ENCODE assay signal across 8 mouse cellular contexts in the genomic region with DNA sequence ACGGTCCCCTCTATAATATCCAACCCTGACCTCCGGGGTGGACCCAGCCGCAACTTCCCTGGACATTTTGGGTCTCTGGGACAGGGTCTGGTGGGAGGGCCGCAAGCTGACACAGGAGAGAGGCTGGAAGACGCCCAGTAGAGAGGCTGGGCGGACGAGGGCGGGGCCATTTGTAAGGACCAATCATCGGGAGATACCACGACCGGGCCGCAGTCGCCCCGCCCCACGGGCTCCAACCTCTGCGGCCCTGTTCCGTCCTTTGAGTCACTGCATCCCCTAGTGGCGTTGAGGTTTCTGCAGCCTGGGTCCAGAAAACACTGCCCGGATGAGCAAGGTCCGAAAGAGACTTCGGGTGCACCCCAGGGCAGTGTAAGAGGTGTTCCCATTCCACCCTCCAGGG. TPM values are rescaled to one million over a fixed set of nuclear protein-coding genes. Genes with fewer than 3 reads are reported as not detected.
A peak's percentile ranks its signal among the peaks of the same experiment; 100 is the strongest.
DNase-seq lines count a peak whose midpoint lies in the region; ATAC-seq and TF ChIP-seq lines count a peak whose summit lies in the region.

No protein-coding gene starts in this region.

- peak overlapping the region; percentile 68 to 95 for H3K4me3 ChIP-seq in MEL (ENCODE audit: control insufficient read depth in 1 of 2, insufficient read depth in 1 of 2, low read depth in 2 of 2, low read length in 2 of 2)
- H3K4me3 ChIP-seq in heart, embryonic 14.5 days (ENCODE audit: control insufficient read depth in 1 of 2, insufficient read depth in 1 of 2, low read depth in 1 of 2, low read length in 2 of 2), result peak overlapping the region; percentile 55 to 60
- H3K4me3 ChIP-seq in kidney, postnatal 0 days (replicated peaks; ENCODE audit: low read depth, low read length), result peak overlapping the region; percentile 57

- no peak overlapping the region; the same call in 1 of the 2 replicates for H3K27ac ChIP-seq in MEL (ENCODE audit: control insufficient read depth, low read depth, low read length)
- H3K27ac ChIP-seq in heart, embryonic 14.5 days (replicated peaks in 1 of 2; ENCODE audit: control insufficient read depth in 1 of 2, insufficient read depth in 1 of 2, low read depth in 2 of 2, low read length in 2 of 2), result no peak overlapping the region
- H3K27ac ChIP-seq in kidney, postnatal 0 days, result peak overlapping the region; percentile 67

- no peak for TF ChIP-seq POLR2A in MEL (IDR thresholded peaks at IDR 0.05; ENCODE audit: control insufficient read depth in 1 of 2, insufficient read depth in 1 of 2, low read depth in 1 of 2, low read length in 2 of 2, poor library complexity in 1 of 2)
- TF ChIP-seq POLR2A in brain, embryonic 14.5 days (IDR thresholded peaks at IDR 0.05; ENCODE audit: borderline replicate concordance, extremely low read depth, insufficient read depth, insufficient read length, poor library complexity, severe bottlenecking), result no peak

- peak; percentile 67 to 75 (median 74) for TF ChIP-seq CTCF in MEL (IDR thresholded peaks at IDR 0.05 in 2 of 3, conservative IDR thresholded peaks at IDR 0.05 in 1 of 3; ENCODE audit: control insufficient read depth in 1 of 3, insufficient read depth in 1 of 3, low read depth in 2 of 3, low read length in 3 of 3, poor library complexity in 1 of 3, severe bottlenecking in 1 of 3)
- TF ChIP-seq CTCF in brain, embryonic 14.5 days (IDR thresholded peaks at IDR 0.05; ENCODE audit: borderline replicate concordance, extremely low read depth, insufficient read depth, insufficient read length), result peak; percentile 70
- TF ChIP-seq CTCF in kidney, postnatal 0 days (IDR thresholded peaks at IDR 0.05; ENCODE audit: low read depth), result peak; percentile 86

- no peaks in the 10 kb centered on the region for H3K27me3 ChIP-seq in MEL (ENCODE audit: control insufficient read depth in 1 of 2, insufficient read depth in 2 of 2, low read length in 2 of 2)
- H3K27me3 ChIP-seq in heart, embryonic 14.5 days (ENCODE audit: control insufficient read depth, insufficient read depth, low read length), result peaks cover 56% of the 10 kb centered on the region
- H3K27me3 ChIP-seq in kidney, postnatal 0 days (ENCODE audit: insufficient read depth, low read length), result peaks cover 29% of the 10 kb centered on the region

- under 1% methylated on average over 21 of the region's 21 CpGs for WGBS in heart, embryonic 14.5 days
- 0% methylated on average over 21 of the region's 21 CpGs for WGBS in kidney, postnatal 0 days

- no peaks in the 10 kb centered on the region for H3K36me3 ChIP-seq in MEL (ENCODE audit: control insufficient read depth in 1 of 2, insufficient read depth in 2 of 2, low read length in 2 of 2)
- H3K36me3 ChIP-seq in heart, embryonic 14.5 days (ENCODE audit: control insufficient read depth, insufficient read depth, low read length), result no peaks in the 10 kb centered on the region
- no peaks in the 10 kb centered on the region for H3K36me3 ChIP-seq in kidney, postnatal 0 days (ENCODE audit: insufficient read depth, low read length)

- H3K79me2 ChIP-seq in MEL (ENCODE audit: control insufficient read depth, insufficient read depth, low read length, poor library complexity), result no peaks in the 10 kb centered on the region; the same call in 1 of the 2 replicates

- peak; percentile 94 for DNase-seq in MEL (ENCODE audit: low read depth, low spot score)
- peak; percentile 95 for DNase-seq in brain, embryonic 14.5 days (ENCODE audit: low read depth)
- peak; percentile 98 for DNase-seq in kidney, postnatal 0 days (ENCODE audit: low spot score)
- peak; percentile 95 for DNase-seq in lung, postnatal 14 days
- peak; percentile 89 for DNase-seq in ovary, postnatal 36 days (ENCODE audit: low spot score)
- peak; percentile 77 for DNase-seq in urinary bladder, postnatal 10 days (ENCODE audit: low spot score)

- peak overlapping the region; percentile 95 for H3K4me2 ChIP-seq in heart, embryonic 14.5 days (ENCODE audit: low read length)
- H3K4me2 ChIP-seq in kidney, postnatal 0 days (ENCODE audit: low read length), result peak overlapping the region; percentile 91

- H3K9me3 ChIP-seq in MEL (replicated peaks; ENCODE audit: insufficient read depth, low read length), result no peaks in the 10 kb centered on the region
- H3K9me3 ChIP-seq in heart, embryonic 14.5 days (ENCODE audit: control insufficient read depth, low read length), result no peaks in the 10 kb centered on the region
- H3K9me3 ChIP-seq in kidney, postnatal 0 days (replicated peaks; ENCODE audit: low read length), result no peaks in the 10 kb centered on the region

- TF ChIP-seq EP300 in MEL (IDR thresholded peaks at IDR 0.05; ENCODE audit: low read depth in 1 of 2, low read length in 2 of 2), result no peak

- peak; percentile 73; the same call in 1 of the 2 replicates for ATAC-seq in erythroid progenitor cell, adult 5-6 weeks (replicated peaks; ENCODE audit: low FRiP score, poor library complexity, severe bottlenecking)
- peak; percentile 91 for ATAC-seq in heart, embryonic 14.5 days (ENCODE audit: insufficient number of reproducible peaks, insufficient read depth, low FRiP score, low read depth)
- ATAC-seq in kidney, postnatal 0 days (replicated peaks; ENCODE audit: low FRiP score, low read depth), result peak; percentile 95

- peak overlapping the region; percentile 68 for H3K9ac ChIP-seq in MEL (ENCODE audit: control insufficient read depth, low read depth, low read length, poor library complexity, severe bottlenecking)
- no peak overlapping the region for H3K9ac ChIP-seq in heart, embryonic 14.5 days (ENCODE audit: low read length)
- peak overlapping the region; percentile 55 for H3K9ac ChIP-seq in kidney, postnatal 0 days (ENCODE audit: low read depth, low read length)

- no peaks in the 10 kb centered on the region; a peak in 1 of 4 replicates for H3K4me1 ChIP-seq in MEL (ENCODE audit: control insufficient read depth in 1 of 2, insufficient read depth in 2 of 2, low read length in 2 of 2)
- peaks cover 18 to 33% of the 10 kb centered on the region in 2 experiments for H3K4me1 ChIP-seq in heart, embryonic 14.5 days (ENCODE audit: control insufficient read depth in 2 of 2, insufficient read depth in 2 of 2, low read length in 2 of 2)
- peaks cover 4% of the 10 kb centered on the region; the same call in 1 of the 2 replicates for H3K4me1 ChIP-seq in kidney, postnatal 0 days (replicated peaks; ENCODE audit: insufficient read depth, low read length)

- peak; percentile 78 for TF ChIP-seq RAD21 in MEL (IDR thresholded peaks at IDR 0.05; ENCODE audit: low read depth, low read length)

TF ChIP-seq in MEL, 35 proteins besides CTCF, POLR2A, EP300 and RAD21 (continues in another document):
- TF ChIP-seq MYB (IDR thresholded peaks at IDR 0.05; ENCODE audit: low read depth, low read length) (no peak), NELFE (IDR thresholded peaks at IDR 0.05; ENCODE audit: low read depth, low read length) (no peak), MEF2A (IDR thresholded peaks at IDR 0.05; ENCODE audit: extremely low read depth, insufficient replicate concordance, low read depth, low read length, poor library complexity, severe bottlenecking) (no peak), JUND (IDR thresholded peaks at IDR 0.05; ENCODE audit: low read depth, low read length) (no peak), USF1 (IDR thresholded peaks at IDR 0.05; ENCODE audit: low read depth, low read length) (no peak), CHD2 (IDR thresholded peaks at IDR 0.05; ENCODE audit: low read length) (no peak), ZNF384 (IDR thresholded peaks at IDR 0.05; ENCODE audit: low read depth, low read length) (no peak), TCF12 (IDR thresholded peaks at IDR 0.05; ENCODE audit: low read depth, low read length) (no peak), SIN3A (IDR thresholded peaks at IDR 0.05; ENCODE audit: low read length) (peak; percentile 50; the same call in 1 of the 2 replicates), CHD1 (IDR thresholded peaks at IDR 0.05; ENCODE audit: low read depth, low read length) (no peak), E2F4 (IDR thresholded peaks at IDR 0.05; ENCODE audit: borderline replicate concordance, low read depth, low read length) (no peak), UBTF (IDR thresholded peaks at IDR 0.05; ENCODE audit: borderline replicate concordance, insufficient read depth, low read depth, low read length) (no peak), MAZ (IDR thresholded peaks at IDR 0.05; ENCODE audit: low read depth, low read length) (no peak)

RNA-seq across cellular contexts. Expression of a gene that starts 1.6 kb away (rescaled TPM):
- not detected in 2 replicates for total RNA-seq in MEL (2012; rRNA removed)
- polyA plus RNA-seq in MEL (2012; ENCODE audit: insufficient read depth in 1 of 2, insufficient read length in 2 of 2, low read depth in 1 of 2, low replicate concordance in 2 of 2, missing spikeins in 1 of 2), result under 1 TPM in 1 of 2 experiments, not detected in 1; 0.28 TPM
- 1.6 and 2.6 TPM in 2 replicates for polyA plus RNA-seq in brain, embryonic 14.5 days (2012; rRNA removed)
- total RNA-seq in erythroid progenitor cell, adult 5-6 weeks (2015; ENCODE audit: low replicate concordance), result not detected in 2 replicates
- not detected in 2 replicates for total RNA-seq in erythroid progenitor cell, adult 5-6 weeks (2017; ENCODE audit: low replicate concordance)
- polyA plus RNA-seq in heart, embryonic 14.5 days (2014; fragmentation: Nextera tagmentation; extraction: Ambion mirVana), result 0.57 TPM in 1 of 2 replicates, not detected in the other
- 3.3 and 5.0 TPM in 2 replicates for polyA plus RNA-seq in kidney, postnatal 0 days (2015; fragmentation: Nextera tagmentation; extraction: Ambion mirVana)

RNA-seq across cellular contexts. Expression of a gene that starts 9.8 kb away (rescaled TPM):
- total RNA-seq in MEL (2012; rRNA removed), result 0.50 and 1.5 TPM in 2 replicates
- 1 to 10 TPM in 1 of 2 experiments, not detected in 1; 2.4 TPM for polyA plus RNA-seq in MEL (2012; ENCODE audit: insufficient read depth in 1 of 2, insufficient read length in 2 of 2, low read depth in 1 of 2, low replicate concordance in 2 of 2, missing spikeins in 1 of 2)
- 1.0 and 1.3 TPM in 2 replicates for polyA plus RNA-seq in brain, embryonic 14.5 days (2012; rRNA removed)
- total RNA-seq in erythroid progenitor cell, adult 5-6 weeks (2015; ENCODE audit: low replicate concordance), result not detected in 2 replicates
- total RNA-seq in erythroid progenitor cell, adult 5-6 weeks (2017; ENCODE audit: low replicate concordance), result not detected in 2 replicates
- not detected in 2 replicates for polyA plus RNA-seq in heart, embryonic 14.5 days (2014; fragmentation: Nextera tagmentation; extraction: Ambion mirVana)
- polyA plus RNA-seq in kidney, postnatal 0 days (2015; fragmentation: Nextera tagmentation; extraction: Ambion mirVana), result 12.5 and 18.7 TPM in 2 replicates

RNA-seq across cellular contexts. Expression of a gene that starts 10.3 kb away (rescaled TPM):
- 0.12 and 0.46 TPM in 2 replicates for total RNA-seq in MEL (2012; rRNA removed)
- polyA plus RNA-seq in MEL (2012; ENCODE audit: insufficient read depth in 1 of 2, insufficient read length in 2 of 2, low read depth in 1 of 2, low replicate concordance in 2 of 2, missing spikeins in 1 of 2), result 1 to 10 TPM in 1 of 2 experiments, not detected in 1; 2.0 TPM
- 12.4 and 29.4 TPM in 2 replicates for polyA plus RNA-seq in brain, embryonic 14.5 days (2012; rRNA removed)
- 3.6 and 28.5 TPM in 2 replicates for total RNA-seq in erythroid progenitor cell, adult 5-6 weeks (2015; ENCODE audit: low replicate concordance)
- total RNA-seq in erythroid progenitor cell, adult 5-6 weeks (2017; ENCODE audit: low replicate concordance), result 0.08 TPM in 1 of 2 replicates, not detected in the other
- 2.4 and 3.1 TPM in 2 replicates for polyA plus RNA-seq in heart, embryonic 14.5 days (2014; fragmentation: Nextera tagmentation; extraction: Ambion mirVana)
- polyA plus RNA-seq in kidney, postnatal 0 days (2015; fragmentation: Nextera tagmentation; extraction: Ambion mirVana), result 95.1 and 99.1 TPM in 2 replicates
